Mouse (Mus musculus): ENCODE measurements around the gene Zfp994. TPM values are rescaled to one million over a fixed set of nuclear protein-coding genes. Genes with fewer than 3 reads are reported as not detected.
"Not testable (repeated sequence)": the region's sequence is repeated elsewhere in the genome, so short reads cannot be mapped to it uniquely, and the experiment has no call there.

The Zfp994 gene
- 0.77 and 0.87 TPM in 2 replicates for polyA plus RNA-seq (2015; fragmentation: Nextera tagmentation; extraction: Ambion mirVana)

GRCm38 (mm10) chr17:22225422-22226012 is at the start of gene Zfp994:
Gene Zfp994 (minus strand): TSS chr17:22225616.
- H3K9me3 ChIP-seq (ENCODE audit: low read length); H3K4me1 ChIP-seq (ENCODE audit: insufficient read depth); H3K36me3 ChIP-seq (replicated peaks; ENCODE audit: insufficient read depth, low read length); H3K27me3 ChIP-seq (ENCODE audit: insufficient read depth, low read length): not testable (repeated sequence)
- Histone ChIP-seq H3K27ac (ENCODE audit: low read depth) (peak within 1 kb of the TSS; percentile 94), H3K9ac (replicated peaks) (peak within 1 kb of the TSS; percentile 76), H3K4me3 (ENCODE audit: low read depth, low read length) (peak within 1 kb of the TSS; percentile 76), H3K4me2 (ENCODE audit: low read depth, low read length) (peak within 1 kb of the TSS; percentile 63)
- ATAC-seq (peak; percentile 99), DNase-seq (peak; percentile 85)
- peak; percentile 43 for TF ChIP-seq CTCF (IDR thresholded peaks at IDR 0.05; ENCODE audit: low read depth)
- WGBS (ENCODE audit: insufficient replicate concordance) = 0% methylated on average over 23 of the region's 23 CpGs

DNA sequence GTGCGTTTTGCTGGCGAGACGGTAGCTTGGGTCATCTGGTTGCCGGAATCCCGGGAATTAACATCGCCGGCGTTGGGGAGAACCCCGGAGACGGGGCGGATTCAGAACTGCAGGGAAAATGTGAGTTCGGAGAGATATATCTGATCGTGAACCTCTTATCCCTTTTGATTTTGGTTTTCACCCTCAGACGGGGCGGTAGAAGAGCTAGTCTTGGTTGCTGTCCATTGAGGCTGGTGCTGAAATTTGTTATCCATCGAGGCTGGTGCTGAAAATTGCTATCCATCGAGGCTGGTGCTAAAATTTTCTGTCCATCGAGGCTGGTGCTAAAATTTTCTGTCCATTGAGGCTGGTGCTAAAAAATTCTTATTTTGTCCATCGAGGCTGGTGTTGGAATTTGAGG is 5.3 kb upstream of the Zfp994 start:
- DNase-seq; H3K27ac ChIP-seq (ENCODE audit: low read depth); H3K4me2 ChIP-seq (ENCODE audit: low read depth, low read length); H3K4me1 ChIP-seq (ENCODE audit: insufficient read depth); H3K9me3 ChIP-seq (ENCODE audit: low read length); ATAC-seq; H3K4me3 ChIP-seq (ENCODE audit: low read depth, low read length); H3K36me3 ChIP-seq (replicated peaks; ENCODE audit: insufficient read depth, low read length); H3K9ac ChIP-seq (replicated peaks); H3K27me3 ChIP-seq (ENCODE audit: insufficient read depth, low read length): not testable (repeated sequence)
- 64% methylated on average over 17 of the region's 19 CpGs for WGBS (ENCODE audit: insufficient replicate concordance)

DNA sequence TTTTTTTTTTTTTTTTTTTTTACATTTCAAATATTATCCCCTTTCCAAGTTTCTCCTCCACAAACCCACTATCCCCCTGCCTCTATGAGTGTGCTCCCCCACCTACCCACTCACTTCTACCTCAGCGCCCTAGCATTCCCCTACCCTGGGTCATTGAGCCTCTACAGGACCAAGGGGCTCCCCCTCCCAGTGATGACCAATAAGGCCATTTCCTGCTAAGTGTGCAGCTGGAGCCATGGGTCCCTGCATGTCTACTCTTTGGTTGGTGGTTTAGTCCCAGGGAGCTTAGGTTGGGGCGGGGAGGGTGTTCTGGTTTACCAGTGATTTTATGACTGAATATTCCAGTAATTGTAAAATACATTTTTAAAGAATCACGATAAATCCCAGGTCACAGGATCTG is 401 bp downstream of the Zfp994 start:
- peak overlapping the region; percentile 76 for H3K4me3 ChIP-seq (ENCODE audit: low read depth, low read length)
- WGBS (ENCODE audit: insufficient replicate concordance) = 9% methylated on average over 3 of the region's 3 CpGs
- H3K27me3 ChIP-seq (ENCODE audit: insufficient read depth, low read length); H3K9me3 ChIP-seq (ENCODE audit: low read length); H3K36me3 ChIP-seq (replicated peaks; ENCODE audit: insufficient read depth, low read length); H3K27ac ChIP-seq (ENCODE audit: low read depth); H3K4me1 ChIP-seq (ENCODE audit: insufficient read depth): not testable (repeated sequence)
- H3K4me2 ChIP-seq (ENCODE audit: low read depth, low read length) = peak overlapping the region; percentile 63; the same call in 1 of the 2 replicates
- ATAC-seq = peak; percentile 73
- peak; percentile 13 for DNase-seq
- peak overlapping the region; percentile 76; the same call in 1 of the 2 replicates for H3K9ac ChIP-seq (replicated peaks)

GRCm38 (mm10) chr17:22165722-22166294 is 59.6 kb downstream of the Zfp994 start, which contains the start of gene Zfp947:
Gene Zfp947 (minus strand): TSS chr17:22166190.
- H3K9me3 ChIP-seq (ENCODE audit: low read length); H3K36me3 ChIP-seq (replicated peaks; ENCODE audit: insufficient read depth, low read length); H3K4me1 ChIP-seq (ENCODE audit: insufficient read depth); H3K27me3 ChIP-seq (ENCODE audit: insufficient read depth, low read length): not testable (repeated sequence)
- DNase-seq (peak; percentile 35), ATAC-seq (peak; percentile 85)
- peak within 1 kb of the TSS; percentile 62 for H3K9ac ChIP-seq (replicated peaks)
- peak within 1 kb of the TSS; percentile 67 for H3K4me2 ChIP-seq (ENCODE audit: low read depth, low read length)
- peak within 1 kb of the TSS; percentile 55; the same call in 1 of the 2 replicates for H3K27ac ChIP-seq (ENCODE audit: low read depth)
- H3K4me3 ChIP-seq (ENCODE audit: low read depth, low read length) = peak within 1 kb of the TSS; percentile 52
- under 1% methylated on average over 16 of the region's 16 CpGs for WGBS (ENCODE audit: insufficient replicate concordance)

DNA sequence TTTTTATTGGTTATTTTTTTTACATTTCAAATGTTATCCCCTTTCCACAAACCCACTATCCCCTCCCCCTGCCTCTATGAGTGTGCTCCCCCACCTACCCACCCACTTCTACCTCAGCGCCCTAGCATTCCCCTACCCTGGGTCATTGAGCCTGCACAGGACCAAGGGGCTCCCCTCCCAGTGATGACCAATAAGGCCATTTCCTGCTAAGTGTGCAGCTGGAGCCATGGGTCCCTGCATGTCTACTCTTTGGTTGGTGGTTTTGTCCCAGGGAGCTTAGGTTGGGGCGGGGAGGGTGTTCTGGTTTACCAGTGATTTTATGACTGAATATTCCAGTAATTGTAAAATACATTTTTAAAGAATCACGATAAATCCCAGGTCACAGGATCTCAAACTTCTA is 60.1 kb downstream of the Zfp994 start:
- H3K4me3 ChIP-seq (ENCODE audit: low read depth, low read length) = peak overlapping the region; percentile 52
- H3K36me3 ChIP-seq (replicated peaks; ENCODE audit: insufficient read depth, low read length); H3K27me3 ChIP-seq (ENCODE audit: insufficient read depth, low read length); DNase-seq; H3K4me1 ChIP-seq (ENCODE audit: insufficient read depth); H3K9me3 ChIP-seq (ENCODE audit: low read length): not testable (repeated sequence)
- peak overlapping the region; percentile 62 for H3K9ac ChIP-seq (replicated peaks)
- H3K4me2 ChIP-seq (ENCODE audit: low read depth, low read length) = peak overlapping the region; percentile 67
- peak; percentile 71 for ATAC-seq
- WGBS (ENCODE audit: insufficient replicate concordance) = 3% methylated on average over 3 of the region's 3 CpGs
- peak overlapping the region; percentile 55; the same call in 1 of the 2 replicates for H3K27ac ChIP-seq (ENCODE audit: low read depth)

DNA sequence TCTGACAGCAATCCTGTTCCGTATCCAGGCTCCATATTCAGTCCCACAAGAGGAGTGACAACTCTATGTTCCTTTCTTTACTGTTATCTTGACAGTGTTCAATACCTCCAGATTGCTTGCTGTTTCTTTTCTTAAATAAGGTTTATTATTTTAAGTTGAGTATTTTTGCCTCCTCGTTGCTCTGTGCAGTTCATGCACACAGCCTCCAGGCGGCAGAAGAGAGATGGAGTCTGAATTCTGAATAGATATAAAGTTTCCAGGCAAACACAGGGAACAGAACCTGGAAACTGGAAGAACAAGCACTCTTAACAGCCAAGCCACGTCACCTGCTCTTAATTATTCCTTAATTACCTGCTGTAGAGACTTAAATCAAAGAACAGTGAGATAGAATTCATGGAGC is 71.5 kb downstream of the Zfp994 start:
- H3K4me2 ChIP-seq (ENCODE audit: low read depth, low read length); H3K4me1 ChIP-seq (ENCODE audit: insufficient read depth); H3K27ac ChIP-seq (ENCODE audit: low read depth); H3K4me3 ChIP-seq (ENCODE audit: low read depth, low read length); H3K9me3 ChIP-seq (ENCODE audit: low read length); H3K9ac ChIP-seq (replicated peaks); H3K36me3 ChIP-seq (replicated peaks; ENCODE audit: insufficient read depth, low read length); H3K27me3 ChIP-seq (ENCODE audit: insufficient read depth, low read length); ATAC-seq; DNase-seq: not testable (repeated sequence)
- whole genome bisulfite sequencing (ENCODE audit: insufficient replicate concordance) = 78% methylated on average over 2 of the region's 4 CpGs

Other genes with a start within 250 kb of the Zfp994 start
- gene Zfp947, start 59.4 kb downstream of the Zfp994 start, polyA plus RNA-seq (2015; fragmentation: Nextera tagmentation; extraction: Ambion mirVana) = 0.36 and 0.48 TPM in 2 replicates
- gene CT030661.1, start 89.2 kb upstream of the Zfp994 start, polyA plus RNA-seq (2015; fragmentation: Nextera tagmentation; extraction: Ambion mirVana) = 3.0 and 3.2 TPM in 2 replicates
- 4.2 and 4.7 TPM in 2 replicates for gene Zfp944, start 135.8 kb upstream of the Zfp994 start, polyA plus RNA-seq (2015; fragmentation: Nextera tagmentation; extraction: Ambion mirVana)
- gene Zfp758, start 135.8 kb upstream of the Zfp994 start, polyA plus RNA-seq (2015; fragmentation: Nextera tagmentation; extraction: Ambion mirVana) = 3.5 and 3.7 TPM in 2 replicates
- gene Zfp946, start 198.6 kb upstream of the Zfp994 start, polyA plus RNA-seq (2015; fragmentation: Nextera tagmentation; extraction: Ambion mirVana) = 2.9 and 3.2 TPM in 2 replicates